Mouse (Mus musculus): ENCODE results near the gene Hand1.
"Not testable (repeated sequence)": the region's sequence is repeated elsewhere in the genome, so short reads cannot be mapped to it uniquely, and the experiment has no call there.

Gene Hand1

GRCm38 (mm10) chr11:57835331-57835730 is 2.7 kb upstream of the Hand1 start:
- in situ Hi-C loops (cut with MboI, MseI), result no loop called here

GRCm38 (mm10) chr11:57834031-57834430 is 1.4 kb upstream of the Hand1 start:
- in situ Hi-C loops (cut with MboI, MseI), result loop anchor here (5.0 kb wide), 1 partner anchor 103 kb away; no protein-coding TSS in a partner anchor

GRCm38 (mm10) chr11:57833296-57833977 is 819 bp upstream of the Hand1 start:
- in situ Hi-C loops (cut with MboI, MseI), result loop anchor here (5.0 kb wide), 1 partner anchor 104 kb away; no protein-coding TSS in a partner anchor

- in situ Hi-C loops (cut with MboI, MseI), result loop anchor here (5.0 kb wide), 1 partner anchor 105 kb away; no protein-coding TSS in a partner anchor
These were observed 757 bp downstream of the Hand1 start for GRCm38 (mm10) chr11:57831861-57832260.

GRCm38 (mm10) chr11:57831281-57831781 is 1.3 kb downstream of the Hand1 start:
- in situ Hi-C loops (cut with MboI, MseI), result loop anchor here (5.0 kb wide), 1 partner anchor 106 kb away; no protein-coding TSS in a partner anchor

GRCm38 (mm10) chr11:57829871-57830775 is 2.5 kb downstream of the Hand1 start:
- in situ Hi-C loops (cut with MboI, MseI), result loop anchor here (5.0 kb wide), 1 partner anchor 107 kb away; no protein-coding TSS in a partner anchor

GRCm38 (mm10) chr11:57828955-57829870 is 3.4 kb downstream of the Hand1 start:
- in situ Hi-C loops (cut with MboI, MseI), result no loop called here

GRCm38 (mm10) chr11:57827915-57828545 is 4.6 kb downstream of the Hand1 start:
- in situ Hi-C loops (cut with MboI, MseI), result no loop called here

- in situ Hi-C loops (cut with MboI, MseI), result no loop called here
These were observed 5.3 kb downstream of the Hand1 start for GRCm38 (mm10) chr11:57827048-57827914.

- in situ Hi-C loops (cut with MboI, MseI), result not testable (repeated sequence)
These were observed 7.4 kb downstream of the Hand1 start for GRCm38 (mm10) chr11:57825234-57825633.

GRCm38 (mm10) chr11:57823714-57824113 is 8.9 kb downstream of the Hand1 start:
- in situ Hi-C loops (cut with MboI, MseI), result loop anchor here (25.0 kb wide), 1 partner anchor 239 kb away; no protein-coding TSS in a partner anchor

- in situ Hi-C loops (cut with MboI, MseI), result loop anchor here (25.0 kb wide), 1 partner anchor 239 kb away; no protein-coding TSS in a partner anchor
These were observed 9.5 kb downstream of the Hand1 start for GRCm38 (mm10) chr11:57823159-57823558.

GRCm38 (mm10) chr11:57819999-57820581 is 12.5 kb downstream of the Hand1 start:
- in situ Hi-C loops (cut with MboI, MseI), result loop anchor here (10.0 to 25.0 kb wide), 2 partner anchors 115 to 242 kb away; no protein-coding TSS in a partner anchor

- in situ Hi-C loops (cut with MboI, MseI), result loop anchor here (10.0 to 25.0 kb wide), 2 partner anchors 117 to 244 kb away; no protein-coding TSS in a partner anchor
These were observed 14.4 kb downstream of the Hand1 start for GRCm38 (mm10) chr11:57818189-57818588.

GRCm38 (mm10) chr11:57813641-57814040 is 19.0 kb downstream of the Hand1 start:
- in situ Hi-C loops (cut with MboI, MseI), result loop anchor here (10.0 to 25.0 kb wide), 2 partner anchors 121 to 249 kb away; no protein-coding TSS in a partner anchor

GRCm38 (mm10) chr11:57812212-57812611 is 20.4 kb downstream of the Hand1 start:
- in situ Hi-C loops (cut with MboI, MseI), result loop anchor here (10.0 to 25.0 kb wide), 2 partner anchors 123 to 250 kb away; no protein-coding TSS in a partner anchor

GRCm38 (mm10) chr11:57811006-57811405 is 21.6 kb downstream of the Hand1 start:
- in situ Hi-C loops (cut with MboI, MseI), result loop anchor here (10.0 to 25.0 kb wide), 2 partner anchors 124 to 251 kb away; no protein-coding TSS in a partner anchor

GRCm38 (mm10) chr11:57809732-57810098 is 22.9 kb downstream of the Hand1 start:
- in situ Hi-C loops (cut with MboI, MseI), result loop anchor here (10.0 to 25.0 kb wide), 3 partner anchors 125 to 1405 kb away; no protein-coding TSS in a partner anchor
